Mouse (Mus musculus) embryo, embryonic 10.5 days (tissue): ENCODE measurements at regions not wholly inside any gene's neighbourhood (a gene's known extent, or its start where the extent isn't known, plus 50 kb on each side); places are given as distances from the start of the nearest gene placed in this dataset.

Source experiments
- DNase-seq: peaks from one replicate; pipeline ENCODE4 v3.0.0-alpha.2; 2015; ENCODE audit warnings: low spot score

GRCm38 (mm10) chr7:118042914-118043313 is 73.1 kb downstream of the Rps15a start:
- no peak for DNase-seq

- no peak for DNase-seq
Observed at GRCm38 (mm10) chr7:118039862-118040261, 76.1 kb downstream of the Rps15a start.

- DNase-seq = no peak
Observed at GRCm38 (mm10) chr7:118037062-118037461, 78.9 kb downstream of the Rps15a start.

- DNase-seq = peak; percentile 48
Observed at GRCm38 (mm10) chr7:118026106-118026526, 89.9 kb downstream of the Rps15a start.

GRCm38 (mm10) chr7:118004620-118005019 is 111.4 kb downstream of the Rps15a start:
- no peak for DNase-seq

- DNase-seq = no peak
Observed at GRCm38 (mm10) chr7:118001881-118002280, 114.1 kb downstream of the Rps15a start.

GRCm38 (mm10) chr7:118001121-118001520 is 114.9 kb downstream of the Rps15a start:
- peak; percentile 82 for DNase-seq

- no peak for DNase-seq
Observed at GRCm38 (mm10) chr7:117982177-117982576, 133.8 kb downstream of the Rps15a start.

GRCm38 (mm10) chr7:117971176-117971575 is 144.8 kb downstream of the Rps15a start:
- DNase-seq = no peak

GRCm38 (mm10) chr7:117943435-117943834 is 172.6 kb downstream of the Rps15a start:
- DNase-seq = no peak

- DNase-seq = no peak
Observed at GRCm38 (mm10) chr7:117939618-117940017, 176.4 kb downstream of the Rps15a start.

- no peak for DNase-seq
Observed at GRCm38 (mm10) chr7:117934908-117935307, 181.1 kb downstream of the Rps15a start.

- DNase-seq = no peak
Observed at GRCm38 (mm10) chr7:117931234-117931895, 184.6 kb downstream of the Rps15a start.

GRCm38 (mm10) chr7:117930392-117930791 is 185.6 kb downstream of the Rps15a start:
- DNase-seq = no peak

GRCm38 (mm10) chr7:117926396-117926795 is 189.6 kb downstream of the Rps15a start:
- DNase-seq = peak; percentile 41

GRCm38 (mm10) chr7:117922270-117922669 is 193.7 kb downstream of the Rps15a start:
- no peak for DNase-seq

GRCm38 (mm10) chr7:117918206-117918995 is 197.6 kb downstream of the Rps15a start:
- no peak for DNase-seq

- no peak for DNase-seq
Observed at GRCm38 (mm10) chr7:117916915-117917314, 199.1 kb downstream of the Rps15a start.

GRCm38 (mm10) chr7:117912453-117912852 is 203.5 kb downstream of the Rps15a start:
- no peak for DNase-seq

GRCm38 (mm10) chr7:117911062-117911461 is 204.9 kb downstream of the Rps15a start:
- DNase-seq = no peak

- no peak for DNase-seq
Observed at GRCm38 (mm10) chr7:117896528-117896927, 219.5 kb downstream of the Rps15a start.

- no peak for DNase-seq
Observed at GRCm38 (mm10) chr7:117887288-117887687, 228.7 kb downstream of the Rps15a start.

- DNase-seq = peak; percentile 91
Observed at GRCm38 (mm10) chr7:117882803-117883202, 233.2 kb downstream of the Rps15a start.
